Mouse (Mus musculus): ENCODE data around the gene Wasl.

DNA sequence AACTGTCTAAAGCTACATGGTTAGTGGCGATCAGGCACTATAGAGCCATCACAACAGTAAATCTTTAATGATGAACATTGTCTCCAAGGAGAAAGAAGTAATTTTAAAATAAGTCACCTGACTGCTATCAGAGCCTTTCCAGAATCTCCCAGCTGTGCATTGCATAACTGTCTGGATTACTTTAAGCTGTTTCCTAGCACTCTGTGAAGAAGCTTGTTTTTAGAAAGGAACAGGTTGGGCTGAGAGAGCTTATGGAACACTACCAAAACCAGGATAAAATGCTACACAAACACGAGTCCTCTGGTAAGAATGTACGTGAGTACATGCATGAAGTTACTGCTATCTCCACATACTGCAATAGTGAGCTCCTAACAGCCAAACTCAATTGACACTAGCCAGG, 14.1 kb downstream of the Wasl start:
- TF ChIP-seq GATA1 (IDR thresholded peaks at IDR 0.05; ENCODE audit: low read length) (no peak), TAL1 (IDR thresholded peaks at IDR 0.05; ENCODE audit: low read length) (no peak)
